Mouse (Mus musculus) lung, embryonic 15.5 days (tissue): ENCODE measurements around the gene Atp8b4. TPM values are rescaled to one million over a fixed set of nuclear protein-coding genes. Genes with fewer than 3 reads are reported as not detected.

ENCODE experiments used
- ATAC-seq: fragments of 200-750 bp; cut with Nextera tagmentation; 2 replicates; pipeline ENCODE4 v1.8.0; 2017; ENCODE audit warnings: moderate number of reproducible peaks, borderline replicate concordance; ENCODE audit not compliant: low FRiP score, low TSS enrichment; ENCODE audit errors: extremely low read depth
- H3K27ac ChIP-seq: fragments of 300-500 bp; sonication (generic); 2 replicates; pipeline ENCODE4 v1.5.1; 2015; ENCODE audit warnings: moderate library complexity, mild to moderate bottlenecking, inconsistent platforms
- H3K27me3 ChIP-seq: fragments of 300-500 bp; sonication (generic); 2 replicates; pipeline ENCODE4 v1.6.1; 2015; ENCODE audit warnings: inconsistent platforms
- H3K36me3 ChIP-seq: fragments of 300-500 bp; sonication (generic); 2 replicates; pipeline ENCODE4 v1.6.1; 2015; ENCODE audit warnings: inconsistent platforms
- H3K4me1 ChIP-seq: fragments of 300-500 bp; sonication (generic); 2 replicates; pipeline ENCODE4 v1.6.1; 2015; ENCODE audit warnings: inconsistent platforms
- H3K4me2 ChIP-seq: fragments of 300-500 bp; sonication (generic); 2 replicates; pipeline ENCODE4 v1.6.1; 2015; ENCODE audit warnings: inconsistent platforms, mild to moderate bottlenecking, moderate library complexity
- H3K4me3 ChIP-seq: fragments of 300-500 bp; sonication (generic); 2 replicates; pipeline ENCODE4 v1.5.1; 2015; ENCODE audit warnings: mild to moderate bottlenecking, inconsistent platforms
- H3K9ac ChIP-seq: fragments of 300-500 bp; sonication (generic); 2 replicates; pipeline ENCODE4 v1.6.1; 2015; ENCODE audit warnings: inconsistent platforms
- H3K9me3 ChIP-seq: fragments of 300-500 bp; sonication (generic); 2 replicates; pipeline ENCODE4 v1.6.1; 2016; ENCODE audit warnings: inconsistent platforms
- WGBS: fragments of 180-500 bp; shearing (Covaris S2); methylation state at CpG from one replicate; pipeline ENCODE4 v1.1.7; 2015; 5-methylcytosine and 5-hydroxymethylcytosine counted together
- polyA plus RNA-seq: library from polyadenylated mRNA; unstranded; fragments of >200 nt; fragmentation: Nextera tagmentation; extraction: Ambion mirVana; gene quantifications from 2 replicates; pipeline ENCODE4 v1.2.1, GENCODE M21; 2015

The Atp8b4 gene
- polyA plus RNA-seq, 1 experiment from 2014 or later = 1.2 TPM

- Histone ChIP-seq H3K36me3 (no peaks in the 10 kb centered on the region), H3K4me2 (no peak overlapping the region), H3K27ac (no peak overlapping the region), H3K27me3 (no peaks in the 10 kb centered on the region), H3K9ac (no peak overlapping the region), H3K4me3 (no peak overlapping the region), H3K4me1 (no peaks in the 10 kb centered on the region), H3K9me3 (no peaks in the 10 kb centered on the region)
- 88% methylated on average over 5 of the region's 5 CpGs for WGBS
- no peak for ATAC-seq
Observed at GRCm38 (mm10) chr2:126304621-126305020, 195.9 kb downstream of the Atp8b4 start.

- Histone ChIP-seq H3K4me1 (no peaks in the 10 kb centered on the region), H3K9ac (no peak overlapping the region), H3K27me3 (no peaks in the 10 kb centered on the region), H3K4me2 (no peak overlapping the region), H3K4me3 (no peak overlapping the region), H3K9me3 (no peaks in the 10 kb centered on the region), H3K36me3 (no peaks in the 10 kb centered on the region), H3K27ac (no peak overlapping the region)
- WGBS = 39% methylated on average over 3 of the region's 3 CpGs
- ATAC-seq = no peak
Observed at GRCm38 (mm10) chr2:126303226-126303625, 197.2 kb downstream of the Atp8b4 start.

GRCm38 (mm10) chr2:126302381-126302780 is 198.1 kb downstream of the Atp8b4 start:
- H3K27ac ChIP-seq = no peak overlapping the region
- no peaks in the 10 kb centered on the region for H3K36me3 ChIP-seq
- H3K4me1 ChIP-seq = no peaks in the 10 kb centered on the region
- no peak for ATAC-seq
- H3K4me2 ChIP-seq = no peak overlapping the region
- WGBS = 57% methylated on average over 3 of the region's 3 CpGs
- no peak overlapping the region for H3K9ac ChIP-seq
- no peak overlapping the region for H3K4me3 ChIP-seq
- H3K9me3 ChIP-seq = no peaks in the 10 kb centered on the region
- H3K27me3 ChIP-seq = no peaks in the 10 kb centered on the region

GRCm38 (mm10) chr2:126290702-126291101 is 209.8 kb downstream of the Atp8b4 start:
- Histone ChIP-seq H3K4me3 (no peak overlapping the region), H3K27ac (no peak overlapping the region), H3K36me3 (no peaks in the 10 kb centered on the region), H3K9ac (no peak overlapping the region), H3K4me1 (no peaks in the 10 kb centered on the region), H3K4me2 (no peak overlapping the region), H3K27me3 (no peaks in the 10 kb centered on the region), H3K9me3 (no peaks in the 10 kb centered on the region)
- 61% methylated on average over 7 of the region's 7 CpGs for WGBS
- ATAC-seq = no peak

GRCm38 (mm10) chr2:126287942-126288341 is 212.5 kb downstream of the Atp8b4 start:
- Histone ChIP-seq H3K9me3 (no peaks in the 10 kb centered on the region), H3K27me3 (no peaks in the 10 kb centered on the region)
- WGBS = 86% methylated on average over 5 of the region's 5 CpGs

DNA sequence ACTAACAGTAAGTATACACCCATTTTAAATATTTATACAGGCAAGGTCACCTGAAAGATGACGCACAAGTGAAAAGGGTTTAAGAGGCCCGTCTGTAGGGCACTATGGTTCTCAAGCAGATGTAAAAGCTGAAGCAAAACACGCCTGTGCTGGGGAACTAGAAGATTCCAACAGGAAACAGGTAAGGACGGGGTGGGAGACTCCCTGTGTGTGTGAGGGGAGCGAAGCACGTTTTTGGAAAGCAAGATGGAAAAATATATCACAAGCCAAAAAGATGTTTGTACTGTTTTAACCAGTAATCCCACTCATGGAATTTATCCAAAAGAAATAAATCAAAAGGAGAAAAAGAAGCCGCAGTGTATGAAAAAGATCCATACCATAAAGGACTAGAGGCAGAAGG is 214.1 kb downstream of the Atp8b4 start:
- Histone ChIP-seq H3K4me2 (no peak overlapping the region), H3K27me3 (no peaks in the 10 kb centered on the region), H3K9ac (no peak overlapping the region), H3K27ac (no peak overlapping the region), H3K9me3 (no peaks in the 10 kb centered on the region), H3K36me3 (no peaks in the 10 kb centered on the region), H3K4me1 (no peaks in the 10 kb centered on the region), H3K4me3 (no peak overlapping the region)
- ATAC-seq = no peak
- WGBS = 52% methylated on average over 7 of the region's 7 CpGs

More at GRCm38 (mm10) chr2:126287942-126288341, 212.5 kb downstream of the Atp8b4 start:
- Histone ChIP-seq H3K4me3 (no peak overlapping the region), H3K4me1 (no peaks in the 10 kb centered on the region), H3K4me2 (no peak overlapping the region), H3K36me3 (no peaks in the 10 kb centered on the region), H3K9ac (no peak overlapping the region), H3K27ac (no peak overlapping the region)
- ATAC-seq = no peak

- Histone ChIP-seq H3K27ac (no peak overlapping the region), H3K27me3 (no peaks in the 10 kb centered on the region), H3K36me3 (no peaks in the 10 kb centered on the region), H3K4me3 (no peak overlapping the region), H3K9ac (no peak overlapping the region), H3K9me3 (no peaks in the 10 kb centered on the region), H3K4me1 (no peaks in the 10 kb centered on the region), H3K4me2 (no peak overlapping the region)
- no peak for ATAC-seq
- 67% methylated on average over 6 of the region's 6 CpGs for WGBS
Observed at GRCm38 (mm10) chr2:126284071-126284470, 216.4 kb downstream of the Atp8b4 start.

GRCm38 (mm10) chr2:126283086-126283485 is 217.4 kb downstream of the Atp8b4 start:
- no peak overlapping the region for H3K9ac ChIP-seq
- no peak for ATAC-seq
- no peak overlapping the region for H3K4me3 ChIP-seq
- H3K27me3 ChIP-seq = no peaks in the 10 kb centered on the region
- no peaks in the 10 kb centered on the region for H3K9me3 ChIP-seq
- WGBS = 46% methylated on average over 3 of the region's 3 CpGs
- no peaks in the 10 kb centered on the region for H3K4me1 ChIP-seq
- no peaks in the 10 kb centered on the region for H3K36me3 ChIP-seq
- no peak overlapping the region for H3K4me2 ChIP-seq
- no peak overlapping the region for H3K27ac ChIP-seq

GRCm38 (mm10) chr2:126275511-126275910 is 225.0 kb downstream of the Atp8b4 start:
- Histone ChIP-seq H3K27me3 (no peaks in the 10 kb centered on the region), H3K4me1 (no peaks in the 10 kb centered on the region), H3K4me2 (no peak overlapping the region), H3K9me3 (no peaks in the 10 kb centered on the region), H3K27ac (no peak overlapping the region), H3K9ac (no peak overlapping the region), H3K4me3 (no peak overlapping the region), H3K36me3 (no peaks in the 10 kb centered on the region)
- ATAC-seq = no peak
- 56% methylated on average over 3 of the region's 3 CpGs for WGBS

- 70% methylated on average over 3 of the region's 3 CpGs for WGBS
- Histone ChIP-seq H3K9me3 (no peaks in the 10 kb centered on the region), H3K27ac (no peak overlapping the region), H3K27me3 (no peaks in the 10 kb centered on the region), H3K36me3 (no peaks in the 10 kb centered on the region), H3K4me3 (no peak overlapping the region), H3K4me2 (no peak overlapping the region), H3K4me1 (no peaks in the 10 kb centered on the region), H3K9ac (no peak overlapping the region)
- no peak for ATAC-seq
Observed at GRCm38 (mm10) chr2:126274826-126275405, 225.6 kb downstream of the Atp8b4 start.

DNA sequence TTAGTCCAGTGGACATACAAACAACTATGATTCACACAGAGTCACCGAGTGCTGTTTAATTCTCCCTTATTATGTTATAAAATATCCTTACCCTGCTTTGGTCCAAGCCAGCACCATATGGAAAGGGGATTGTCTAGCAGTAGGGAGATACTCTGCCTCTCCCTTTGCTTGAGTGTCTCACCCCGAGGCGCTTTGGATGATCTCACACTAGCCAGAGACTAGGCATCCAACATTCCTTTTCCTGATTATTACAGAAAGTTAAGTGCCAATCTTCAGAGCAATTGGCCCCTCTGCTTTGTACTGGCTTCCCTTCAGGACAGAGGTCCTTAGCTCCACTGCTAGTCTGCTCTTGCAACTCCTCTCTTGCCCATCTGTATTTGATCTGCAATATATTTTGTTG is 226.2 kb downstream of the Atp8b4 start:
- 77% methylated on average over 3 of the region's 3 CpGs for WGBS
- no peaks in the 10 kb centered on the region for H3K9me3 ChIP-seq
- no peaks in the 10 kb centered on the region for H3K27me3 ChIP-seq
- ATAC-seq = no peak
- no peak overlapping the region for H3K27ac ChIP-seq
- no peaks in the 10 kb centered on the region for H3K36me3 ChIP-seq
- no peak overlapping the region for H3K4me2 ChIP-seq
- no peaks in the 10 kb centered on the region for H3K4me1 ChIP-seq
- H3K9ac ChIP-seq = no peak overlapping the region
- no peak overlapping the region for H3K4me3 ChIP-seq
